ENCODE assay signal across 18 mouse cellular contexts in genomic region chr11:58268285-58268684, GRCm38 (mm10). TPM values are rescaled to one million over a fixed set of nuclear protein-coding genes. Genes with fewer than 3 reads are reported as not detected.
"Had no signal": no experiment of that assay in that cellular context is flagged by ENCODE, and none has a peak within 500 bp of the region (broad histone marks: within the 10 kb centered on the region; RNA-seq: fewer than 3 reads in every experiment).

No protein-coding gene starts in this region.

- H3K4me2 ChIP-seq: lung, embryonic 14.5 days; midbrain, embryonic 12.5 days; neural tube, embryonic 12.5 days; stomach, embryonic 15.5 days had no signal

- H3K4me3 ChIP-seq: midbrain, embryonic 10.5 days; midbrain, embryonic 12.5 days; neural tube, embryonic 12.5 days; stomach, embryonic 15.5 days had no signal

- H3K4me1 ChIP-seq: midbrain, embryonic 10.5 days; midbrain, embryonic 12.5 days; neural tube, embryonic 12.5 days; stomach, embryonic 15.5 days had no signal

- H3K9ac ChIP-seq: lung, embryonic 14.5 days; midbrain, embryonic 12.5 days; neural tube, embryonic 12.5 days; stomach, embryonic 15.5 days had no signal

- H3K9me3 ChIP-seq: midbrain, embryonic 10.5 days; midbrain, embryonic 12.5 days; neural tube, embryonic 12.5 days; stomach, embryonic 15.5 days had no signal

- H3K27ac ChIP-seq: midbrain, embryonic 10.5 days; midbrain, embryonic 12.5 days; neural tube, embryonic 12.5 days; stomach, embryonic 15.5 days had no signal

- H3K36me3 ChIP-seq: midbrain, embryonic 10.5 days; midbrain, embryonic 12.5 days; neural tube, embryonic 12.5 days; stomach, embryonic 15.5 days had no signal

- H3K27me3 ChIP-seq: midbrain, embryonic 12.5 days; neural tube, embryonic 12.5 days; stomach, embryonic 15.5 days had no signal

- ATAC-seq: midbrain, embryonic 16.5 days had no signal

- DNase-seq: lung, adult 18-20 months; lung, embryonic 14.5 days; lung, postnatal 10 days; lung, postnatal 4 days; midbrain, embryonic 14.5 days; right cerebral cortex, postnatal 14 days; thymus, adult 18-20 months; thymus, postnatal 14 days; thymus, postnatal 36 days had no signal

RNA-seq across cellular contexts. Expression of gene 4930438A08Rik, which starts 6.3 kb away (rescaled TPM):
- total RNA-seq: megakaryocyte-erythroid progenitor cell, adult 5-6 weeks; neutrophil, adult 5-6 weeks had no signal
- polyA plus RNA-seq: lung, embryonic 14.5 days; lung, embryonic 16.5 days; midbrain, embryonic 10.5 days; midbrain, embryonic 14.5 days; midbrain, embryonic 16.5 days; neural tube, embryonic 14.5 days had no signal
